Mouse (Mus musculus) c-Kit-negative CD71-positive TER-119-positive erythroid progenitor cells, embryonic 14.5 days (primary cell): Measurements from ENCODE around the gene Spns2.

Experiments
- DNase-seq: peaks from one replicate; pipeline ENCODE4 v3.0.0-alpha.2; 2013; ENCODE audit warnings: low read depth, low spot score

Spns2 gene

DNA sequence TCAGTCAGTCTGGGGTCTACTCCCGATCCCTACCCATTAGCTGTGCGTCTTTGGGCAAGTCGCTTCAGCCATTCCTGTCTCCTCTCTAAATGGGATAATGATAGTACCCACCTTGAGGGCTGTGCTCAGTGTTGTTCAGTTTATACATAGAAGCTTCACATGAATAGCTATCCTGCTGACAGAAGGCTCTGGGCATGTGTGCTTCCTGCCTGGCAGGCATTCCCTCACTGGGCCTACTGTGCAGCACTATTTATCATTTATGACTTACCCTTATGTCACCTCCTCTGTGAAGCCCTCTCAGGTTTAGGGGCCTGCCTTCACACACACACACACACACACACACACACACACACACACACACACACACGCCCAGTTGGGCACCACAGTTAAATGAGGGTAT is 10.4 kb upstream of the Spns2 start:
- DNase-seq, result no peak

DNA sequence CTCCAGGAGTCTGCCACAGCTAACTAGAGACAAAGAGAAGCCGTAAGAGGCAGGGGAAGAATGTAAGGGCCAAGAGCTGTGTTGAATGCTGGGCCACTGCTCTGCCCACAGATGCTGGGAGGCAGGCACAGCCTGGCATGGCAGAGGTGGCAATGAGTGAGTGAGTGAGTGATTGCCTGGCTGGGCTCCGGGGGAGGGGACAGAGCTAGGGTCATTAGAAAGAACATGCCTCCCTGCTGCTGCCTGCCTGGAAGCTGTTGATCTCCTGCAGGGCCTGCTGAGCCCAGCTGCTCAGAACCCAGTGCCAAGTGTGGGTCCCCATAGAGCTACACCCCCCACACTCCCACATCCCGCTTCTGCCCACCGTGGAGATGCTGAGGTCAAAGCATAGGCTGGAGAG is 7.7 kb upstream of the Spns2 start:
- DNase-seq, result no peak

DNA sequence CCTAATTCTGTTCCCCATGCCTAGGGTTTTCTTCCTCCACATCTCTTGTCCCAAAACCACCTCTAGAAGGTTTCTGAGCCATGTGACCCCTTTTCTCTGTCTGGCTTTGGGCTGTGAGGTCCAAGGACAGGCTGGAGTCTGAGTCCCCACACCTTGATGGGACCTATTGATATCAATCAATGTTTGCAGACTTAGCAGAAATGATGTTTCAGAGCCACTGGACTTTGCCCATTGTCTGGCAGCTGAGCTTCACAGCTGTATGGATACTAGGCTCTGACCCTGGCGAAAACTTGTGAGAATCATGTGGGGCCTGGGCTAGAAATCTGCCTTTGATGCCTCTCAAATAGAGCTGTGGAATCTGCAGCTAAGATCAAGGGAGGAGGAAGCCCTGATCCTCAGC is 7.1 kb upstream of the Spns2 start:
- DNase-seq, result no peak

DNA sequence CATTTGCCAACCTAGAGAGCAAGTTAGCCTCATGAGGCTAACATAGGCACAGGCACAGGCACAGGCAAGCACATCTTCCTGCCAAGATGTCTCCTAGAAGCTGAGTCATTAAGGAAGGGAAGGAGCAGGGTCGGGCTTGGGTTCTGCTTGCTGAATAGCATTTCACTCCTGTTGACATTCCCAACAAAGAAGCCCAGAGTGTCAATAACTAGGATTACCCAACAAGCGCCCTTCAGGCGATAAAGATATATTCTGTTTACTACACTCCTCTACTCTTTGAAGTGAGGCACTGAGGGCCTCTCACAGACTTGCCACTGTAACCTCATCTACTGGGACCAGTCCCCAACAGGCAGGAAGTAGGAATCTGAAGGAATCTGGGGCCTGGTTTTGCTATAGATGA is 6.4 kb upstream of the Spns2 start:
- DNase-seq, result no peak

DNA sequence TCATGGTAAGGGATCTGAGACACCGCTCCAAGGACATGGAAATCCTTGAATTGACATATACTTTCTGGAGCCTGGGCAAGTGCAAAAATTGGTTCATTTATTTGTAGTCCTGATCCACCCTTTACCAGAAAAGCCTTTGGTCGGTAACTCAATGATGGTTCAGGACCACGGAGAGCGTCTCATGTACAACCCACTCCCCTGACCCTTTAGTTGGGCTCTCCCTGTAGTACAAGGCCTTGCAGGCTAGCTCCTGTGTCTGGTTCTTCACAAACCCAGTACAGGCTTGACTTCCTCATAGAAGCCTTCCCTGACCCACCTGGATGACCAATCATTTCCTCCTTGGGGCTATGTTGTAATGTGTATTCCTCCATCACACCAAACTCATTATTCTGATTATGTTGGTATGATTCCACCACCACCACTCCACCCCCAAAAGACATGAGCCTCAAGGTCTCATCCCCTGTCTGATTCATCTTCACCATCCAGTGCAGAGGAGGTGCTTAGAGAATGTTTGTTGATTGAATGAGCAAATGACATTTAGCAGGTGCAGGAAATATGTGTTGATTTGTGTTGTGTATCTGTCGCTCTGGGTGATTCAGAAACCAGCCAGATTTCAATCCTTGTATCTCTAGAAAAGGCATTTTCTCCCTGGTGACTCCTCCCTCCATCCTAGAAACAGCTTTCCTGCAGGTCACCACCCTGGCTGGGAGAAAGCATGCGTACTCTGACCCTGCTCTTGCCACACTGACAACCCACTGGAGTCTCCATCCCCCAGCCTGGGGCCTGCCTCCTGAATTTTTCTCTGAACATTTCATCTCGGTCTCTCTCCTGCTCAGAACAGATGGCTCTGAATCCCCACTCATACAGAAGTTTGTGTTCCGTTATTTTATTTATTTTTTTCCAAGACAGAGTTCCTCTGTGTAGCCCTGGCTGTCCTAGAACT is 4.6 kb upstream of the Spns2 start:
- DNase-seq, result no peak

DNA sequence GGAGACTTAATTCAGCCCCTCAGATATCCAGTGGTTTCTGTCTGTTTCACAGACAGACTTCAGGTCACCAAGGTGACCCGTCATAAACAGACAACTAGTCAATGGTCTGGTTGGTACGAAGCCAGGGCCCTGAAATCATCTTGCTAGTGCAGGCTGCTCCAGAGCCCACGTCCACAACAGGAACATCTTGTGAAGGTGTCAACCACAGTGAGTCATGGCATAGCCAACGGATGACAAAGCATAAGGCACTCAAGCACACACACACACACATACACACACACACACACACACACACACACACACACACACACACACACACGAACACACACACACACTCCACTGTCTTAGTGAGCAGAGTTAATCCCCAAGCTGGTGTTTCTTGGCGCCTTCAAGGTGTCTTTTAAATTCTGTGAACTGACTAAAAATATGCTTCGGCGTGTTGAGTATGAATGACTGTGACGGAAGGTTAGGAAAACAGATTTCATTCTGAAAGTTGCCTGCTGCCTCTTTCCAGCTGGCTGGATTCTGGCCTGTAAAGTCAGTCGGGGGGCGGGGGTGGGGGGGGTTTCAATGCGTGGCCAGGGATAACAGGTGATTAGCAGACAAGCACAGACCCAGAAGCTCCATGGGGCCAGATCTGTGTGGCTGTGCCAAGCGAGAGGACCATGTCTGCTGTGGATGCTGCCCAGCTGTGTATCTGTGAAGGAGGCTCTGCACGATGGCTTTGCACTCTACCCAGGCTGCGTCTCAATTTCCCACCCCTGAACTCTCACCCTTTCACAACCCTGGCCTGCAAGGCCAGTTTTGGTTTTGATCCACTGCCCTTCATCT is 1.6 kb upstream of the Spns2 start:
- DNase-seq, result no peak

DNA sequence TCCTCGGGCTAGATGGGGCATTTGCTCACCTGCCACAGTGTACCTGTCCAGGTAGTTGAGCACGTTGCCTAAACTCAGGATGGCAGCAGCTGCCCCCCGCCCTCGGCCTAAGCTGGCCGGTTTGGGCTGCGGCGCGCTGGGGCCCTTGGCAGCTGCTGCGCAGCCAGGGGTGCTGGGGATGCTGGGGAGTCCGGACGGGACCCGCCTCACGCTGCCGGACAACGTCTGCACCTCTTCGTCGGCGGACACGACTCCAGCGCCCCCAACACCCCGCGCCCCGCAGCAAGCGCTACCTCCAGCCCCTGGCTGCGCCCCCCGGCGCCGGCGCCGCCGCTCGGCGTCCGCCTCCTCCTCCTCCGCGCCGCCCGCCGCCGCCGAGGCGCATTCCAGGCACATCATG is 307 bp downstream of the Spns2 start:
- no peak for DNase-seq

DNA sequence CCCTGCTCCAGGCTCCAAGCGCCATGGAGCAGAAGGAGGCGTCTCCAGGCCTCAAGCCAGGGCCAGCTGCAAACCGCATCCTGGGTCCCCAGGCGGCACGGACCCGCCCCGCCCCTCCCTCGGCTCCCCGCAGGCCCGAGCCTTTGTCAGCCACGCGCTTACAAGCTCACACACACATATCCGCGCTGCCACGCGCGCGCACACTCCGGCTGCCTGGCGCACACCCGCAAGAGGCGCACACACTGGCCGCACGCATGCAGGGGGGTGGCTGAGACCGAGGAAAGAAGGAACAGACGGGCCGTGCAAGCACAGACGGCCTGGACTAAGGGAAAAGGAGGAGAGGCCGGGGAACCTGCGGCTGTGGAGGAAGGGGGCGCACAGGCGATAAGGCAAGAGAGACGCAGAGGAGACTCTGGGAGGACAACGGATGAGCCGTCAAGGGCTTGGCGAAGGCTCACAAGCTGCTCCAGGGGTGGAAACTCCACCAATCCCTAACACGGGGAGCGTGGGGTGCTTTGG is 892 bp downstream of the Spns2 start:
- no peak for DNase-seq

DNA sequence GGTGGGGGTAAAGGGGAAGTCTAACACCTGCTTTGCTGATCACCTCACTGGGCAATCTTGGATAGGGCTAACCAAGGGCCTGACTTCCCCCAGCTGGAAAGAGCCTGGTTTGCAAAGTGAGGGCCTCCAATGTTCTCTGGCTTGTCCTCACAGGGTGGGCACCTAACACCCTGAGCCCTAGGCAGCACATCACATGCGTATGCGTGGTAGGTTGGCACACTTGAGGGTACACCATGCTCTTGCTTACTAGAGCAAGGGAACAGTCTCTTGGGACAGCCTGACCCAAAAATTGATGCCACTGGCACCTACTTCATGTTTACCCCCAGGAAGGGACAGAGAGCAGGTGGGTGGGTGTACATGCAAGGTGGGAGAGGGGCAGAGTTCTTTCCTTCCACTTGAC is 2.0 kb downstream of the Spns2 start:
- DNase-seq, result no peak

DNA sequence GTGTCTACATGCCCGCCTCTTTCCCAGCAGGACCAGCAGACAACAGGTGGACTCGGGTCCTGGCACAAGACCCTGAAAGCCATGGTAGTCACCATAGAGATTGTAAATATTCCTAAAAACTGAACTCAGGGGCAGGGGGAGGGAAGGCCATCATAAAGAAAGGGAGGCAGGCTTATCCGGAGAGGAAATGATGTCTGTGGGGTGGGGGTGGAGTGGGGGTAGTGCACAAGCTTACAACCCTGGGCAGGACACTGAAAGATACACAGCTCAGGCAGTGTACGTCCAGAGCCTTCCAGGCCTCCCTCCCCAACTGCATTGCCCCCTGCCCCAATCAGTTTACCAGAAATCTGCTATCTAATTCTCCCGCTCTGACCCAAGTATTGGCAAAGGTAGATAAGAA is 2.5 kb downstream of the Spns2 start:
- no peak for DNase-seq

DNA sequence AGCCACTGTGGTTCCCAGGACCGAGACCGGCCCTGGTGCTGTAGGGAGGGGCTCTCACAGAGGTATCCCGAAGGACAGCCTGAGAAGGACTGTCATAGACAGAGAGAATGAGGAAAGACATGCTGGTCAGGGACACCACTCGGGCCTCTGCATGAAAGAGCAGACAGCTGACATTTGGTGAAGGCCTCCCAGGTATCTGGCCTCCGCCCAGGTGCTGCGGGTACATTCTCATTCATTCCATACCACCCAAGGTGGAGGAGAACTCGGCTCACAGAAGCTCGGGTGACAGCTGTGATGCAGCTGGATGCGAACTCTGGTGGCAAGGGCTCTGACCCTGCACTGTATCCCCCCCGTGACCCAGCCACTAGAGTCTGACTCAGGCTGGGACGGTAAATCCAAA is 3.7 kb downstream of the Spns2 start:
- DNase-seq, result no peak

DNA sequence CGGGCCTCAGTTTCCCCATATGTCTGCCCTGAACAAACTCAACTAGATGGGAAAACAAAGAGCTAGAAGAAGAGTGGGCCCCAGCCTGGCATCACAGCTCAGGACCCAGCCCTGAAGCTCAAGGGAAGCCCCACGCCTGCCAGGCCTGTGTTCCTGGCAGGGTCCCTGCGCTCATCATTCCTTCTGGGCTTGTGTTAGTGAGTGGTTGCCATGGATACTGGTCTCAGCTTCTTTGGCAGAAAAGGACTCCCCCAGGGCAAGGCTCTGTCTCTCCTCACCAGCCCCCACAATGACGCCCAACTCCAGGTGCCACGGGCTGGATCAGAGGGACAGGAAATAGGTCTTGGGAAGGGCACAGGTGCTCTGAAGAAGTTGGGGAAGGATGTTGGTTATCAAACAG is 4.5 kb downstream of the Spns2 start:
- no peak for DNase-seq

DNA sequence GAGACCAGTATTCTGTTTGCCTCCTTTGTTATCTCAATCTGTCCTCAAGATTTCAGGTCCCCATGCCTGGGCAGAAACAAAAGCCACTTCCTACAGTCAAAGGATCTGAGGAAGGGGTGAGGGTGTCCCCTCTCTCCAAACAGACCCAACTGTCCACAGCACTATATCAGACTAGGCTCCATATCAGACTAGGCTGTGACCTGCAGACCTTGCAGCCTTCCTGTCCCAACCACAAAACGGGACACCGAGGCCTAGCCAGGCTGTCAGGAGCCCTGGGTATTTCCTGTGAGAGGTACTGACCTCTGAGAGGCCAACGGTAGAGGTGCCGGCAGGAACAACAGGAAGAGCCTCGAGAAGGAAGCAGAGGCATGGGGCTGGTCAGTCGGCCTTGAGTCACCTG is 5.2 kb downstream of the Spns2 start:
- no peak for DNase-seq

DNA sequence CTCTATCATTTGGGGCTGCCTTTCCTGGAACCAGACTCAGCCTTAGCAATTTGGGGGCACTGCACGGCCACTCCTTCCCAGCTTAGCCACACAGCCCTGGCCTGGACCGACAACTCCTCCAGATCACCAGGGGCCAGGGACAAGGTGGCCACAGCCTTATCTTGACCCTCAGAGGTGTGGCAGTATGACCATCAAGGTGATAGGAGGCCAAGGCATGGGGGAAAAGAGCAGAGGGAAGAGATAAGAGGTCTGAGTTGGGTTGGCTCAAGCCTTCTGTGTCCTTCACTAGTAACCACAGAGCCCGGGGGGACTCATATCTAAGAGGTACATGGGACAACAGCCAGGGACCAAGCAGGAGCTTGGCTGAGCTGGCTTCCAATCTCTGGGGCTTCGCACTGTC is 7.8 kb downstream of the Spns2 start:
- peak; percentile 12 for DNase-seq

DNA sequence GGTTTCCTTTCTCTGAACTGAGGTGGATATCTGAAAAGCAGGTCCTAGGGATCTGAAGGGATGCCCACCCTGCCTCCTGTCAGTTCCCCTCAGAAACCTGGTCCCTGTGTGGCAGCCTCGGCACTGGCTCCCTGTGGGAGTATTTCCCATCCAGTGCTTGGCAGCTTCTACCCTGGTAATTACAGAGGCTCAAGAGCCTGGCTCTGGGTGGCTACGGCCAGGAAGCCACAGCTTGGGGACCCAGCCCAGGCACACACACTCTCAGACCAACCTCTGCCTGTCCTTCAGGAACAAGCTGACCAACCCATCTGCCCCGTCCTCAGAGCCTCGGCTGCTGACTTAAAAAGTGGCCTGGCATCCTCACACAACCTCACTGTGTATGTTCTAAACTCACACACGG is 8.4 kb downstream of the Spns2 start:
- no peak for DNase-seq

DNA sequence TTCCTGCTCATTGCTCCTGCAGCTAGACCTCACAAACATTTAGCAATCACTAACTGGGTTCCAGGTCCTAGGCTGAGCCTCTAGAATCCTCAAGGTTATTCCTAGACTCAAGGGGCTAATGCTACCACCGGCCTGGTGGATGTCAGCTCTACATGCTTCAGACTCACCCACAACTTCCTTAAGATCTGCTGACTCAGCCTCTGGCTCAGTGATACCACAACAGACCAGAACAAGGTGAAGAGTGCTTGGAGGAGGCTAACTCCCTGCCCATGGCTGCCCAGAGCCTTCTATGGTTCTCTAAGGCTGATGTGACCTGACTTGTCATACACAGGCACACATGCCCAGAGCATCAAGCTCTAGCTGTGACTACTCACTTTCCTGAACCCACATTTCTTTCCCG is 10.2 kb downstream of the Spns2 start:
- no peak for DNase-seq

DNA sequence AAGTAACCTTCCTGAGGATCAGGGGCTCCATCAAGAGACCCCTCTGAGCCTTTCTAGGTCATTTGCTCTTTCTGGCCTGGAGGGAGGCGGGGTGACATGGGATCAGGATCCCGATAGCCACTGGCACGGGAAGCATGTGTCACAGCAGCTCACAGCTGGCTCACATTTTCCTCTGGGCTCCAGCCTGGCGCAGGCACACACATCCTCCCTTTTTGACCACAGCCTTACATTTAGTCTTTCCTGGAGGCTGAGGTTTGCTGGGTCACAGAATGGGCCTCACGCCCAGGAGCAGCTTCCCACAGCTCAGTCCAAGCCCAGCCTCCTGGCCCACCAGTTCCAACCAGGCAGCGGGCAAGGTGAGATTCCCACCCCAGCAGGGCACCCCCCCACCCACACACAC is 11.5 kb downstream of the Spns2 start:
- no peak for DNase-seq

DNA sequence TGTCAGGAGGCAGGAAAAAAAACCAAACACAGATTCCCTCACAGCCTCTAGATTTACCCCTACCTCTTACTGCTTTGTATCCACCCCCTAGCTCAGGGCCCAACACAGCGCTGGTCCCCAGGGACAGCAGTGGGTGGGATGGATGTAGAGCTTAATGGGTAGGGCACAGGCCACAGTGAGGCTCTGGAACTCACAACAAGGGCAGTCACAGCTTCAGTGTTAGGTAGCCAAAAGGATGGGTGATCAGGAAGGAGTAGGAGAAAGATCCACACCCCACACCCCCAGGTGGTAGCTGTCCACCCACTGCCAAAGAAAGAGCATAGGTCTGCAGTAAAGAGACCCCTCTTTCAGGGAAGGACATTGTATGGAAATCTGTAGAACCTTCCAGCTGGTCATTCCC is 12.1 kb downstream of the Spns2 start:
- no peak for DNase-seq

DNA sequence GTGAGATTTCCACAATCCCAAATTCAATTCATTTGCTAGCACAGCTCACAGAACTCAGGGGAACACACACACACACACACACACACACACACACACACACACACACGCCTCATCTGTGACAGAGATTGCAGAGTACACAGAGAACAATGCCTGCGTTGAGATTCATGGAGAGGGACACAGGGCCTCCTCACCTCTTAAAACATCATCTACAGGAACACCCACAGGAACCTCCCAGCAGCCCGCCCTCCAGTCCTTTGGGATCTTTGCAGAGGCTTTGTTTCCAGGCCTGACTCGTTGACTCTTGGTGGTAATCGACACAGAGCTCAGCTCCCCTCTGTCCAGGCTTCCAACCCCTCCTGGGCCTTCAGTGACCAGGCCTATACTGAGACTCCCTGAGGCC is 12.5 kb downstream of the Spns2 start:
- DNase-seq, result no peak

DNA sequence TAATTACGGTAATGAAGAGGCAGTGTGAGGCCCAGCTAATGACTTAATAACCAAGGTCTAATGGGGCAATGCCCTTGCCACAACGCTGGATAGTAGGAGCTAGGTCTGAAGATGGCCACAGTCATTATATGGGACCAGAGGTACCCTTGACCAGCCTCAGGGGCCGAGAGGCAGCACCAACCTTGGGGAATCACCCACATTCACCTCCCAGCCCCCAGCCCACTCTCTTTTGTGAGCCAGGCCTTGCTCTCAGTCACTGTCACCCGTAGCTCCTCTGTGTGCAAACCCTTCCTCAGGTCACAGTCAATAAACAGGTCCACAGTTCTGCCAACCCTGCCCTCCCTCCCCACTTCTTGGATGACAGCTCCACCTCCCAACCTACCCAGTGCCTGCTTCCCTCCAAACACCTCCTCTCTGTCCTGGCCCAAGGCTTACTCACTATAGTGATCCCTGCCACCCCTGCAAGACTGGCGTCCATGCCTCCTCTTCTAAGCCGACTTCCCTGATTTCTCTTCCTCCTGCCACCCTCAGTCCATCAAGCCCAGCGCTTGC is 13.6 kb downstream of the Spns2 start:
- DNase-seq, result no peak

DNA sequence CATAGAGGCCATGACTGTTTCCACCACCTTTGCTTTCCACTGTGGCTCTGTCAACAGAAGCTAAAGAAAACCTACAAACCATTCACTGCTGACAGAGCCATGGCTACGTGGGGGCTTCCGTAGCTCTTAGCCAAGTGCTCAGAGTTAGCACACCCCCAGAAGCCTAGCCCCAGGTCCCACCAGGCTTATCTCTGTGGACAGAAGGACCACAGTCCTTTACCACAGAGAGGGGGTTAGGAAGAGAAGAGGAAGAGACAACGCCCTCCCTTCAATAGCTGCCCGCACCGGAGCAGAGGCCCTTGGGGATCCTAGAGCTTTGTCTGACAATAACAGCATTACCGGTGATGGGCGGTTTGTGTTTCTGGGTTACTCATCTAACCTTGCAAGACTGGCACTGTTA is 14.3 kb downstream of the Spns2 start:
- DNase-seq, result no peak

DNA sequence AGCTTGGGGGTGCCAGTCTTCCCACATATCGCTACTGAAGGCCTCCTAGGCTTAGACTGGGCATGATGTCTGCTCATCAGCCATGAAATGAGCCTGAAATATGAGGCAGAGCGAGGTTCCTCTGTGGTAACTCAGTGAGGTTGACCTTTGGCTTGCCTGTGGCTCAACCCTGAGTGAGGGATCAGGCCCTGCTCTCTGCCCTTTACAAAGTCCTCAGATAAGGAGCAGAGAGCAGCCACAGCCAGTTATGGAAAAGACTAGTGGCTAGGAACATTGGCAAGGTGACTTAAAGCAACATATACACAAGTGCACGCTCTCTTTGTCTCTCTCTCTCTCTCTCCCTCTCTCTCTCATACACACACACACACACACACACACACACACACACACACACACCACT is 14.8 kb downstream of the Spns2 start:
- DNase-seq, result no peak
